Mouse (Mus musculus): ENCODE results near the gene Creb5. TPM values are rescaled to one million over a fixed set of nuclear protein-coding genes. Genes with fewer than 3 reads are reported as not detected.

Creb5 gene
- total and polyA plus RNA-seq, 2 experiments from 2014 or later: 1.6 to 3.2 TPM

- Histone ChIP-seq H3K27me3 (ENCODE audit: insufficient read depth, low read length) (no peaks in the 10 kb centered on the region), H3K4me1 (ENCODE audit: insufficient read depth, low read length) (no peaks in the 10 kb centered on the region), H3K27ac (ENCODE audit: low read depth, low read length) (no peak overlapping the region), H3K9ac (replicated peaks; ENCODE audit: low read length, poor library complexity, severe bottlenecking) (no peak overlapping the region), H3K4me2 (ENCODE audit: low read depth, low read length, poor library complexity, severe bottlenecking) (no peak overlapping the region), H3K9me3 (ENCODE audit: low read length) (no peaks in the 10 kb centered on the region), H3K36me3 (ENCODE audit: insufficient read depth, low read length) (no peaks in the 10 kb centered on the region), H3K4me3 (ENCODE audit: low read depth, low read length) (no peak overlapping the region)
- 76% methylated on average over 3 of the region's 3 CpGs for WGBS
- ATAC-seq (ENCODE audit: low FRiP score): no peak
- DNase-seq (ENCODE audit: low spot score): no peak
- TF ChIP-seq CTCF (IDR thresholded peaks at IDR 0.05): no peak
Measured at GRCm38 (mm10) chr6:53374315-53374941, 87.4 kb downstream of the Creb5 start.

GRCm38 (mm10) chr6:53389277-53389676 is 102.2 kb downstream of the Creb5 start:
- Histone ChIP-seq H3K9me3 (ENCODE audit: low read length) (no peaks in the 10 kb centered on the region), H3K36me3 (ENCODE audit: insufficient read depth, low read length) (no peaks in the 10 kb centered on the region), H3K27me3 (ENCODE audit: insufficient read depth, low read length) (no peaks in the 10 kb centered on the region), H3K4me1 (ENCODE audit: insufficient read depth, low read length) (no peaks in the 10 kb centered on the region), H3K27ac (ENCODE audit: low read depth, low read length) (no peak overlapping the region), H3K4me2 (ENCODE audit: low read depth, low read length, poor library complexity, severe bottlenecking) (no peak overlapping the region), H3K4me3 (ENCODE audit: low read depth, low read length) (no peak overlapping the region), H3K9ac (replicated peaks; ENCODE audit: low read length, poor library complexity, severe bottlenecking) (no peak overlapping the region)
- TF ChIP-seq CTCF (IDR thresholded peaks at IDR 0.05): no peak
- DNase-seq (ENCODE audit: low spot score) (no peak), ATAC-seq (ENCODE audit: low FRiP score) (no peak)
- 80% methylated on average over 5 of the region's 5 CpGs for WGBS

GRCm38 (mm10) chr6:53390413-53390812 is 103.3 kb downstream of the Creb5 start:
- ATAC-seq (ENCODE audit: low FRiP score) (no peak), DNase-seq (ENCODE audit: low spot score) (no peak)
- WGBS: 34% methylated on average over 6 of the region's 6 CpGs
- Histone ChIP-seq H3K9me3 (ENCODE audit: low read length) (no peaks in the 10 kb centered on the region), H3K27ac (ENCODE audit: low read depth, low read length) (no peak overlapping the region), H3K4me3 (ENCODE audit: low read depth, low read length) (no peak overlapping the region), H3K9ac (replicated peaks; ENCODE audit: low read length, poor library complexity, severe bottlenecking) (no peak overlapping the region), H3K4me2 (ENCODE audit: low read depth, low read length, poor library complexity, severe bottlenecking) (no peak overlapping the region), H3K4me1 (ENCODE audit: insufficient read depth, low read length) (0 out of 2 replicates have a peak, but pooled peaks cover 3% of the 10 kb centered on the region), H3K36me3 (ENCODE audit: insufficient read depth, low read length) (no peaks in the 10 kb centered on the region), H3K27me3 (ENCODE audit: insufficient read depth, low read length) (no peaks in the 10 kb centered on the region)
- TF ChIP-seq CTCF (IDR thresholded peaks at IDR 0.05): no peak

GRCm38 (mm10) chr6:53394026-53394425 is 107.0 kb downstream of the Creb5 start:
- ATAC-seq (ENCODE audit: low FRiP score) (no peak), DNase-seq (ENCODE audit: low spot score) (no peak)
- TF ChIP-seq CTCF (IDR thresholded peaks at IDR 0.05): no peak
- H3K27me3 ChIP-seq (ENCODE audit: insufficient read depth, low read length): no peaks in the 10 kb centered on the region
- H3K4me1 ChIP-seq (ENCODE audit: insufficient read depth, low read length): 0 out of 2 replicates have a peak, but pooled peaks cover 3% of the 10 kb centered on the region
- no peak overlapping the region for H3K9ac ChIP-seq (replicated peaks; ENCODE audit: low read length, poor library complexity, severe bottlenecking)
- H3K36me3 ChIP-seq (ENCODE audit: insufficient read depth, low read length): no peaks in the 10 kb centered on the region
- H3K4me3 ChIP-seq (ENCODE audit: low read depth, low read length): no peak overlapping the region
- H3K4me2 ChIP-seq (ENCODE audit: low read depth, low read length, poor library complexity, severe bottlenecking): no peak overlapping the region
- H3K27ac ChIP-seq (ENCODE audit: low read depth, low read length): no peak overlapping the region
- 28% methylated on average over 7 of the region's 7 CpGs for WGBS
- H3K9me3 ChIP-seq (ENCODE audit: low read length): no peaks in the 10 kb centered on the region

- Histone ChIP-seq H3K27ac (ENCODE audit: low read depth, low read length) (no peak overlapping the region), H3K36me3 (ENCODE audit: insufficient read depth, low read length) (no peaks in the 10 kb centered on the region), H3K4me3 (ENCODE audit: low read depth, low read length) (no peak overlapping the region), H3K9ac (replicated peaks; ENCODE audit: low read length, poor library complexity, severe bottlenecking) (no peak overlapping the region), H3K27me3 (ENCODE audit: insufficient read depth, low read length) (no peaks in the 10 kb centered on the region), H3K4me1 (ENCODE audit: insufficient read depth, low read length) (0 out of 2 replicates have a peak, but pooled peaks cover 3% of the 10 kb centered on the region), H3K4me2 (ENCODE audit: low read depth, low read length, poor library complexity, severe bottlenecking) (no peak overlapping the region), H3K9me3 (ENCODE audit: low read length) (no peaks in the 10 kb centered on the region)
- ATAC-seq (ENCODE audit: low FRiP score) (no peak), DNase-seq (ENCODE audit: low spot score) (peak; percentile 21)
- 33% methylated on average over 4 of the region's 4 CpGs for WGBS
- TF ChIP-seq CTCF (IDR thresholded peaks at IDR 0.05): no peak
Measured at GRCm38 (mm10) chr6:53395208-53395607, 108.1 kb downstream of the Creb5 start.

- ATAC-seq (ENCODE audit: low FRiP score): no peak
Measured at GRCm38 (mm10) chr6:53396421-53396820, 109.4 kb downstream of the Creb5 start.

More at GRCm38 (mm10) chr6:53396421-53396820, 109.4 kb downstream of the Creb5 start:
- H3K9me3 ChIP-seq (ENCODE audit: low read length): no peaks in the 10 kb centered on the region
- H3K4me2 ChIP-seq (ENCODE audit: low read depth, low read length, poor library complexity, severe bottlenecking): no peak overlapping the region
- no peaks in the 10 kb centered on the region for H3K27me3 ChIP-seq (ENCODE audit: insufficient read depth, low read length)
- H3K27ac ChIP-seq (ENCODE audit: low read depth, low read length): no peak overlapping the region
- H3K9ac ChIP-seq (replicated peaks; ENCODE audit: low read length, poor library complexity, severe bottlenecking): no peak overlapping the region
- 94% methylated on average over 3 of the region's 3 CpGs for whole genome bisulfite sequencing
- no peaks in the 10 kb centered on the region for H3K36me3 ChIP-seq (ENCODE audit: insufficient read depth, low read length)
- H3K4me3 ChIP-seq (ENCODE audit: low read depth, low read length): no peak overlapping the region
- no peak for TF ChIP-seq CTCF (IDR thresholded peaks at IDR 0.05)
- no peak for DNase-seq (ENCODE audit: low spot score)
- 0 out of 2 replicates have a peak, but pooled peaks cover 3% of the 10 kb centered on the region for H3K4me1 ChIP-seq (ENCODE audit: insufficient read depth, low read length)
